Mouse (Mus musculus) right cerebral cortex, postnatal 10 days (tissue): ENCODE measurements at regions not wholly inside any gene's neighbourhood (a gene's known extent, or its start where the extent isn't known, plus 50 kb on each side); places are given as distances from the start of the nearest gene placed in this dataset.
"Not testable (repeated sequence)": the region's sequence is repeated elsewhere in the genome, so short reads cannot be mapped to it uniquely, and the experiment has no call there.

Experiments
- DNase-seq, 2 experiments: peaks; one replicate each; pipeline ENCODE4 v3.0.0; 2021; ENCODE audit warnings: low spot score in 2 of 2

GRCm38 (mm10) chr14:101067082-101067481, 133.0 kb downstream of the Prr30 start:
- no peak for DNase-seq

GRCm38 (mm10) chr14:101056874-101057273, 143.3 kb downstream of the Prr30 start:
- no peak for DNase-seq

GRCm38 (mm10) chr14:101055915-101056314, 144.2 kb downstream of the Prr30 start:
- DNase-seq: peak; percentile 67 to 75

GRCm38 (mm10) chr14:101054786-101055185, 145.3 kb downstream of the Prr30 start:
- no peak for DNase-seq

GRCm38 (mm10) chr14:101052760-101053159, 147.4 kb downstream of the Prr30 start:
- DNase-seq: no peak

- no peak for DNase-seq
Observed at GRCm38 (mm10) chr14:101050212-101050611, 149.9 kb downstream of the Prr30 start.

GRCm38 (mm10) chr14:101049664-101050203, 150.4 kb downstream of the Prr30 start:
- no peak for DNase-seq

GRCm38 (mm10) chr14:101043494-101043893, 156.6 kb downstream of the Prr30 start:
- DNase-seq: no peak

- DNase-seq: no peak
Observed at GRCm38 (mm10) chr14:101001070-101001469, 199.1 kb downstream of the Prr30 start.

GRCm38 (mm10) chr14:100980754-100981153, 219.4 kb downstream of the Prr30 start:
- DNase-seq: no peak

GRCm38 (mm10) chr14:100978515-100978914, 221.6 kb downstream of the Prr30 start:
- DNase-seq: no peak

GRCm38 (mm10) chr14:100970970-100971369, 229.2 kb downstream of the Prr30 start:
- DNase-seq: no peak

GRCm38 (mm10) chr14:100960198-100960597, 239.9 kb downstream of the Prr30 start:
- no peak for DNase-seq

- no peak for DNase-seq
Observed at GRCm38 (mm10) chr14:100955806-100956436, 244.2 kb downstream of the Prr30 start.

- no peak for DNase-seq
Observed at GRCm38 (mm10) chr14:100950681-100951119, 249.4 kb downstream of the Prr30 start.

GRCm38 (mm10) chr14:100947625-100948024, 252.5 kb downstream of the Prr30 start:
- not testable (repeated sequence) for DNase-seq

- DNase-seq: no peak
Observed at GRCm38 (mm10) chr14:100937358-100937887, 262.7 kb downstream of the Prr30 start.

GRCm38 (mm10) chr14:100934554-100934953, 265.6 kb downstream of the Prr30 start:
- DNase-seq: no peak

GRCm38 (mm10) chr14:100924880-100925279, 275.2 kb downstream of the Prr30 start:
- no peak for DNase-seq

GRCm38 (mm10) chr14:100900221-100900620, 299.9 kb downstream of the Prr30 start:
- no peak for DNase-seq

GRCm38 (mm10) chr14:100899074-100899473, 301.1 kb downstream of the Prr30 start:
- no peak for DNase-seq

- no peak for DNase-seq
Observed at GRCm38 (mm10) chr14:100889163-100890157, 310.7 kb downstream of the Prr30 start.
